Mouse (Mus musculus) myocyte (in vitro differentiated cells): Measurements from ENCODE around the gene Larp6. TPM values are rescaled to one million over a fixed set of nuclear protein-coding genes. Genes with fewer than 3 reads are reported as not detected.

Experiments
- H3K27me3 ChIP-seq: one replicate; pipeline ENCODE4 v1.6.1; 2011; ENCODE audit not compliant: control insufficient read depth, insufficient read depth, insufficient read length
- H3K36me3 ChIP-seq: one replicate; pipeline ENCODE4 v1.6.1; 2011; ENCODE audit not compliant: control insufficient read depth, insufficient read depth
- H3K4me2 ChIP-seq: one replicate; pipeline ENCODE4 v1.6.1; 2011; ENCODE audit warnings: low read depth, control low read depth
- H3K4me3 ChIP-seq: one replicate; pipeline ENCODE4 v1.5.1; 2011; ENCODE audit warnings: mild to moderate bottlenecking, control low read depth, moderate library complexity
- H3K79me2 ChIP-seq: one replicate; pipeline ENCODE4 v1.6.1; 2011; ENCODE audit not compliant: control insufficient read depth, insufficient read depth
- H3ac ChIP-seq: one replicate; pipeline ENCODE4 v1.6.1; 2011; ENCODE audit not compliant: control insufficient read depth, insufficient read length
- CEBPB ChIP-seq: IDR thresholded peaks from 2 replicates; pipeline ENCODE4 v1.6.1; 2011; ENCODE audit warnings: mild to moderate bottlenecking, moderate library complexity; ENCODE audit not compliant: poor library complexity, insufficient read depth, severe bottlenecking
- E2F4 ChIP-seq: IDR thresholded peaks from one replicate; pipeline ENCODE4 v1.6.1; 2011; ENCODE audit warnings: mild to moderate bottlenecking, control low read depth, moderate library complexity; ENCODE audit not compliant: insufficient read depth
- MAX ChIP-seq: IDR thresholded peaks from one replicate; pipeline ENCODE4 v1.6.1; 2011; ENCODE audit warnings: low read depth, mild to moderate bottlenecking, control low read depth
- MYOD1 ChIP-seq, 3 experiments: IDR thresholded peaks; one replicate each; pipeline ENCODE4 v1.6.1; 2011; ENCODE audit warnings: control low read depth in 2 of 3, low read depth in 2 of 3, mild to moderate bottlenecking in 2 of 3, moderate library complexity in 1 of 3; ENCODE audit not compliant: insufficient read length in 2 of 3, control insufficient read depth in 1 of 3
- MYOG ChIP-seq, 3 experiments: IDR thresholded peaks; one replicate each; pipeline ENCODE4 v1.6.1; 2011; ENCODE audit warnings: control low read depth in 2 of 3, low read depth in 2 of 3, mild to moderate bottlenecking in 2 of 3; ENCODE audit not compliant: insufficient read length in 2 of 3, control insufficient read depth in 1 of 3, insufficient read depth in 1 of 3
- POLR2A ChIP-seq: IDR thresholded peaks from one replicate; pipeline ENCODE4 v1.6.1; 2011; ENCODE audit warnings: low read depth, mild to moderate bottlenecking, control low read depth, moderate library complexity; ENCODE audit not compliant: insufficient read length
- POLR2AphosphoS2 ChIP-seq: IDR thresholded peaks from one replicate; pipeline ENCODE4 v1.6.1; 2011; ENCODE audit warnings: low read depth, control low read depth; ENCODE audit not compliant: insufficient read length
- REST ChIP-seq: IDR thresholded peaks from one replicate; pipeline ENCODE4 v1.6.1; 2011; ENCODE audit warnings: mild to moderate bottlenecking, control low read depth, moderate library complexity; ENCODE audit not compliant: insufficient read depth, insufficient read length
- SRF ChIP-seq: IDR thresholded peaks from one replicate; pipeline ENCODE4 v1.6.1; 2011; ENCODE audit warnings: low read depth; ENCODE audit not compliant: control insufficient read depth, insufficient read length
- TCF12 ChIP-seq: IDR thresholded peaks from one replicate; pipeline ENCODE4 v1.6.1; 2011; ENCODE audit warnings: mild to moderate bottlenecking, control low read depth; ENCODE audit not compliant: poor library complexity, insufficient read depth, severe bottlenecking
- TCF3 ChIP-seq: IDR thresholded peaks from one replicate; pipeline ENCODE4 v1.6.1; 2011; ENCODE audit warnings: low read depth, control low read depth; ENCODE audit not compliant: insufficient read length
- USF1 ChIP-seq: IDR thresholded peaks from one replicate; pipeline ENCODE4 v1.6.1; 2011; ENCODE audit warnings: low read depth, mild to moderate bottlenecking, control low read depth, moderate library complexity
- polyA plus RNA-seq: library from polyadenylated mRNA; unstranded; fragments of >200 nt; fragmentation: generic; extraction: Trizol; gene quantifications from one replicate; pipeline ENCODE4 v1.2.1, GENCODE M21; 2012; ENCODE audit warnings: missing spikeins

Larp6 gene
- polyA plus RNA-seq, 1 experiment: 0.83 TPM

- peak overlapping the region; percentile 7 for H3K4me3 ChIP-seq
- H3K36me3 ChIP-seq: no peaks in the 10 kb centered on the region
- no peaks in the 10 kb centered on the region for H3K79me2 ChIP-seq
- TF ChIP-seq MYOD1 (IDR thresholded peaks at IDR 0.05; ENCODE audit: control insufficient read depth in 1 of 3, insufficient read length in 2 of 3, low read depth in 2 of 3) (peak in 1 of 3 experiments; percentile 33), MYOG (IDR thresholded peaks at IDR 0.05; ENCODE audit: control insufficient read depth in 1 of 3, insufficient read depth in 1 of 3, insufficient read length in 2 of 3, low read depth in 2 of 3) (peak in 1 of 3 experiments; percentile 17), USF1 (no peak)
- H3ac ChIP-seq: no peak overlapping the region
- no peaks in the 10 kb centered on the region for H3K27me3 ChIP-seq
- H3K4me2 ChIP-seq: peak overlapping the region; percentile 98
Measured at GRCm38 (mm10) chr9:60742516-60742915, 29.7 kb downstream of the Larp6 start.

GRCm38 (mm10) chr9:60743180-60743900 lies 30.6 kb downstream of the Larp6 start:
- TF ChIP-seq CEBPB (no peak), MYOG (IDR thresholded peaks at IDR 0.05; ENCODE audit: control insufficient read depth in 1 of 3, insufficient read depth in 1 of 3, insufficient read length in 2 of 3, low read depth in 2 of 3) (peak in 1 of 3 experiments; percentile 20), MYOD1 (IDR thresholded peaks at IDR 0.05; ENCODE audit: control insufficient read depth in 1 of 3, insufficient read length in 2 of 3, low read depth in 2 of 3) (peak in 2 of 3 experiments; percentile 12 to 15), USF1 (peak; percentile 81)
- no peaks in the 10 kb centered on the region for H3K79me2 ChIP-seq
- peak overlapping the region; percentile 98 for H3K4me2 ChIP-seq
- H3K4me3 ChIP-seq: peak overlapping the region; percentile 7
- no peaks in the 10 kb centered on the region for H3K36me3 ChIP-seq
- no peaks in the 10 kb centered on the region for H3K27me3 ChIP-seq
- no peak overlapping the region for H3ac ChIP-seq

GRCm38 (mm10) chr9:60744171-60744969 lies 31.6 kb downstream of the Larp6 start:
- TF ChIP-seq MYOG (IDR thresholded peaks at IDR 0.05; ENCODE audit: control insufficient read depth in 1 of 3, insufficient read depth in 1 of 3, insufficient read length in 2 of 3, low read depth in 2 of 3) (no peak), CEBPB (peak; percentile 82)
- Histone ChIP-seq H3ac (no peak overlapping the region), H3K4me3 (no peak overlapping the region), H3K36me3 (no peaks in the 10 kb centered on the region), H3K27me3 (no peaks in the 10 kb centered on the region), H3K4me2 (peak overlapping the region; percentile 98), H3K79me2 (no peaks in the 10 kb centered on the region)

DNA sequence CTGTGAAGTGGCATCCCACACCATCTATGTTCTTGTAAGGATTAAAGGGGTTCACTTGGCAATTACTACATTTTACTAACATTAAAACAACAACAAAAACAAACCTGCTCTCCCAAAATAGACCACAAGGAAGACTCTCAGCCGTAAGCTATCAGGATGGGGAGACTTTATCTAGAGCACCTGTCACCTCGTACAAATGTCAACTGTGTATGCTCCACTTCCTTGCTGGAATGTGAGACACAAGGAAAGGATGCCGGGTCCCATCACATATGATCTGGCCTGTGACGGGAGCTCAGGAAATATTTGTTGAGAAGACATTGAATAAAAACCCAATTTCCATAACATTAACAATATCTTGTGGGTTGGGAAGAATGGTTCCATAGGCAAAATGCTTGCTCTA lies 32.2 kb downstream of the Larp6 start:
- Histone ChIP-seq H3K4me2 (peak overlapping the region; percentile 44), H3ac (no peak overlapping the region), H3K79me2 (no peaks in the 10 kb centered on the region), H3K36me3 (no peaks in the 10 kb centered on the region), H3K27me3 (no peaks in the 10 kb centered on the region), H3K4me3 (no peak overlapping the region)
- TF ChIP-seq USF1 (no peak), MYOD1 (IDR thresholded peaks at IDR 0.05; ENCODE audit: control insufficient read depth in 1 of 3, insufficient read length in 2 of 3, low read depth in 2 of 3) (peak in 1 of 3 experiments; percentile 24), E2F4 (no peak), TCF12 (no peak), POLR2AphosphoS2 (no peak)

DNA sequence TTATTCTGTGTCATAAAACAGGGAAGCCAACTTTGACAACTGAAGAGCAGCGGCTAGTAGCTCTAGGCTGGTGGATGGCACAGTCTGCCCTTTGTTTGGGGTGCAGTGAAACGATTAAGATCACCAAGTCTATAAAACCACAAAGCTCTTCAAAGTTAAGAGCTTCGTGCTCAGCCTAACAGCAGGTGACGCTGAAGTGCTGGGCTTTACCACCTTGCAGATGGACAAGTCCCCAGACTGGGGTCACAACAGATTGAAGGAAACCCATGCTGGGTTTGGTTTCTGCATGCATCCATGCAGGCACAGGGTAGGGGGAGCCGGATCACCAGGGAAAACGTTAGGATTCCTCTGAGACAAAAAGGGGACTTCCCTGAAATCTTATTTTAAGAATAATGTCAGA lies 33.8 kb downstream of the Larp6 start:
- no peak overlapping the region for H3K4me3 ChIP-seq
- H3ac ChIP-seq: no peak overlapping the region
- H3K36me3 ChIP-seq: no peaks in the 10 kb centered on the region
- TF ChIP-seq E2F4: no peak
- no peak for TF ChIP-seq MYOG (IDR thresholded peaks at IDR 0.05; ENCODE audit: control insufficient read depth in 1 of 3, insufficient read depth in 1 of 3, insufficient read length in 2 of 3, low read depth in 2 of 3)
- TF ChIP-seq POLR2A: no peak
- TF ChIP-seq CEBPB: no peak
- no peak for TF ChIP-seq SRF
- no peak for TF ChIP-seq MYOD1 (IDR thresholded peaks at IDR 0.05; ENCODE audit: control insufficient read depth in 1 of 3, insufficient read length in 2 of 3, low read depth in 2 of 3)
- TF ChIP-seq POLR2AphosphoS2: no peak
- TF ChIP-seq USF1: no peak
- no peak for TF ChIP-seq MAX
- no peak for TF ChIP-seq TCF3
- TF ChIP-seq REST: no peak
- TF ChIP-seq TCF12: no peak
- H3K4me2 ChIP-seq: no peak overlapping the region
- no peaks in the 10 kb centered on the region for H3K79me2 ChIP-seq
- H3K27me3 ChIP-seq: no peaks in the 10 kb centered on the region
